In the genomic region with DNA sequence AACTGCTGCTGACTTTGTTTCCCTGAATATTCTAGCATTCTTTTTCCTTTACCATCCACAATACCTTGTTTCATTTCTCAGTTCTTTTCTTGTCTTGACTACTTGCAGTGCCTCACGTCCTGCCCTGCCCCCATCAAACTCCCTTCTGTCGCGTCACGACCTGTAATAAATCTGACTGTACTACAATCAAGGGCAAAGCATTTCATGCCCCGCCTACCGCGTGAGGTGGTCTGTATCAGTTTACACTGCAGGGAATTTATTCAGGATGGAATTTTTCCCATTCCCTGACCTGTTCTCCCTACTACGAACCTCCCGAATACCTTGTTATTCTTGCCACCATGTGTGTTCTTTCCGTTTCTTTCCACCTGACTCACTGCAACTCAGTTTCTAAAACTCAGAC, we compare ENCODE assay signal across 27 mouse cellular contexts. TPM values are rescaled to one million over a fixed set of nuclear protein-coding genes. Genes with fewer than 3 reads are reported as not detected.
DNase-seq lines count a peak whose midpoint lies in the region.
"Had no signal": no experiment of that assay in that cellular context is flagged by ENCODE, and none has a peak within 500 bp of the region (broad histone marks: within the 10 kb centered on the region; RNA-seq: fewer than 3 reads in every experiment).

No protein-coding gene starts in this region.

- no peak overlapping the region for H3K4me3 ChIP-seq in limb, embryonic 10.5 days
- H3K4me3 ChIP-seq: forebrain, embryonic 12.5 days; neural tube, embryonic 15.5 days; stomach, embryonic 15.5 days had no signal

- H3K27ac ChIP-seq in limb, embryonic 10.5 days = no peak overlapping the region
- H3K27ac ChIP-seq: forebrain, embryonic 12.5 days; hindbrain, postnatal 0 days; neural tube, embryonic 15.5 days; stomach, embryonic 15.5 days had no signal

- no peaks in the 10 kb centered on the region for H3K9me3 ChIP-seq in limb, embryonic 10.5 days (replicated peaks)
- H3K9me3 ChIP-seq: forebrain, embryonic 12.5 days; neural tube, embryonic 15.5 days; stomach, embryonic 15.5 days had no signal

- 57% methylated on average over 10 of the region's 10 CpGs for WGBS in limb, embryonic 10.5 days

- no peaks in the 10 kb centered on the region for H3K36me3 ChIP-seq in limb, embryonic 10.5 days
- H3K36me3 ChIP-seq: forebrain, embryonic 12.5 days; neural tube, embryonic 15.5 days; stomach, embryonic 15.5 days had no signal

- H3K27me3 ChIP-seq in limb, embryonic 10.5 days (ENCODE audit: low read depth, poor library complexity, severe bottlenecking) = no peaks in the 10 kb centered on the region
- H3K27me3 ChIP-seq: forebrain, embryonic 12.5 days; neural tube, embryonic 15.5 days; stomach, embryonic 15.5 days had no signal

- DNase-seq in adrenal gland, adult (ENCODE audit: inconsistent age in 2 of 2, low spot score in 1 of 2) = peak; percentile 67 to 78
- DNase-seq in adrenal gland, postnatal 4 days (ENCODE audit: low spot score in 2 of 2) = no peak
- DNase-seq in adrenal gland, adult 2 months = peak; percentile 50
- DNase-seq in embryo, embryonic 10.5 days (ENCODE audit: low spot score) = peak; percentile 15
- peak; percentile 46 for DNase-seq in limb, embryonic 10.5 days (ENCODE audit: low spot score)
- no peak for DNase-seq in testis, postnatal 10 days (ENCODE audit: low spot score)
- DNase-seq in cerebellum, postnatal 4 days (ENCODE audit: low spot score in 2 of 2) = no peak
- no peak for DNase-seq in T-cell, adult 2 months (ENCODE audit: low spot score)
- DNase-seq: cerebellum, adult 11 months; cerebellum, postnatal 10 days; gastrocnemius, postnatal 10 days; kidney, adult 9 months; lung, adult 18-20 months; lung, postnatal 14 days; midbrain, embryonic 14.5 days; right cerebral cortex, postnatal 25 days had no signal

- peaks cover 5% of the 10 kb centered on the region for H3K4me1 ChIP-seq in limb, embryonic 10.5 days
- H3K4me1 ChIP-seq: forebrain, embryonic 12.5 days; neural tube, embryonic 15.5 days; stomach, embryonic 15.5 days had no signal

RNA-seq across cellular contexts. Expression of gene Tmem45b, which starts 12.1 kb away (rescaled TPM):
- 1 to 10 TPM; 2.0 to 2.9 TPM for total RNA-seq in adrenal gland, postnatal 4 days (2021)
- total RNA-seq in adrenal gland, adult 2 months (2021) = 10 to 100 TPM; 35.3 to 36.9 TPM
- polyA plus RNA-seq in adrenal gland, adult 2 months (2012; rRNA removed) = 43.2 and 104 TPM in 2 replicates
- not detected in 2 replicates for polyA plus RNA-seq in limb, embryonic 10.5 days (2016; fragmentation: Nextera tagmentation; extraction: Ambion mirVana)
- total RNA-seq: hematopoietic stem cell, adult 5-6 weeks; hindbrain, postnatal 0 days; layer of hippocampus, adult 8-10 months; left cerebral cortex, postnatal 25 days; megakaryocyte, adult 5-6 weeks had no signal
- polyA plus RNA-seq: activated CD4-positive, CD25-positive, alpha-beta regulatory T cell, adult 4 months; liver, embryonic 11.5 days; Patski had no signal

Comparison
In these comparisons a context has a peak if more than half of its experiments do, and no peak if none do; other contexts are left out.
1. DNase-seq: peak in adrenal gland, adult (2 of 2), adrenal gland, adult 2 months (single experiment), embryo, embryonic 10.5 days (single experiment) and limb, embryonic 10.5 days (single experiment); none in adrenal gland, postnatal 4 days (0 of 2), testis, postnatal 10 days (single experiment), cerebellum, postnatal 4 days (0 of 2) and T-cell, adult 2 months (single experiment).
2. RNA of gene Tmem45b, which starts 12.1 kb away (total RNA-seq): 35.3 to 36.9 TPM in adrenal gland, adult 2 months; 2.0 to 2.9 TPM in adrenal gland, postnatal 4 days; every median in the first group is over 4 times any median in the second.